Mouse (Mus musculus) midbrain, embryonic 11.5 days (tissue): ENCODE data around the gene H2afy2. TPM values are rescaled to one million over a fixed set of nuclear protein-coding genes. Genes with fewer than 3 reads are reported as not detected.

Experiments
- ATAC-seq: fragments of 200-750 bp; cut with Nextera tagmentation; 2 replicates; pipeline ENCODE4 v1.8.0; 2017; ENCODE audit warnings: moderate TSS enrichment, moderate library complexity; ENCODE audit not compliant: low FRiP score
- DNase-seq: peaks from one replicate; pipeline ENCODE4 v3.0.0; 2015; ENCODE audit warnings: low spot score; ENCODE audit errors: missing footprints
- H3K27ac ChIP-seq: fragments of 300-500 bp; sonication (generic); 2 replicates; pipeline ENCODE4 v1.5.1; 2014; ENCODE audit warnings: low read depth, low read length
- H3K27me3 ChIP-seq: fragments of 300-500 bp; sonication (generic); 2 replicates; pipeline ENCODE4 v1.6.1; 2014; ENCODE audit warnings: mild to moderate bottlenecking, low read length, moderate library complexity, mixed read lengths; ENCODE audit not compliant: control insufficient read depth, insufficient read depth
- H3K36me3 ChIP-seq: fragments of 300-500 bp; sonication (generic); 2 replicates; pipeline ENCODE4 v1.6.1; 2014; ENCODE audit warnings: mild to moderate bottlenecking, low read length, moderate library complexity, mixed read lengths; ENCODE audit not compliant: control insufficient read depth, insufficient read depth
- H3K4me1 ChIP-seq: fragments of 300-500 bp; sonication (generic); 2 replicates; pipeline ENCODE4 v1.6.1; 2014; ENCODE audit warnings: low read length; ENCODE audit not compliant: control insufficient read depth, insufficient read depth
- H3K4me2 ChIP-seq: fragments of 300-500 bp; sonication (generic); 2 replicates; pipeline ENCODE4 v1.6.1; 2014; ENCODE audit warnings: mild to moderate bottlenecking, moderate library complexity
- H3K4me3 ChIP-seq: fragments of 300-500 bp; sonication (generic); 2 replicates; pipeline ENCODE4 v1.5.1; 2014; ENCODE audit warnings: low read depth, low read length
- H3K9ac ChIP-seq: fragments of 300-500 bp; sonication (generic); 2 replicates; pipeline ENCODE4 v1.6.1; 2014; ENCODE audit warnings: low read length
- H3K9me3 ChIP-seq: fragments of 300-500 bp; sonication (generic); 2 replicates; pipeline ENCODE4 v1.6.1; 2016; ENCODE audit warnings: low read length; ENCODE audit not compliant: control insufficient read depth
- WGBS: fragments of 180-500 bp; shearing (Covaris S2); extraction: QIAGEN DNeasy Blood & Tissue Kit; methylation state at CpG from one replicate; pipeline ENCODE4 v1.1.7; 2014; 5-methylcytosine and 5-hydroxymethylcytosine counted together
- polyA plus RNA-seq: library from polyadenylated mRNA; unstranded; fragments of >200 nt; fragmentation: Nextera tagmentation; extraction: Ambion mirVana; gene quantifications from 2 replicates; pipeline ENCODE4 v1.2.1, GENCODE M21; 2014

The H2afy2 gene
- polyA plus RNA-seq, 1 experiment from 2014 or later = 272 TPM

- Histone ChIP-seq H3K27me3 (no peaks in the 10 kb centered on the region), H3K4me1 (peaks cover 15% of the 10 kb centered on the region), H3K36me3 (no peaks in the 10 kb centered on the region), H3K9me3 (no peaks in the 10 kb centered on the region), H3K27ac (no peak overlapping the region), H3K9ac (no peak overlapping the region), H3K4me2 (no peak overlapping the region), H3K4me3 (no peak overlapping the region)
- DNase-seq (no peak), ATAC-seq (no peak)
- 80% methylated on average over 8 of the region's 8 CpGs for WGBS
Observed at GRCm38 (mm10) chr10:61764689-61765088, 19.3 kb downstream of the H2afy2 start.

- Histone ChIP-seq H3K4me1 (peaks cover 2% of the 10 kb centered on the region; the same call in 1 of the 2 replicates), H3K27ac (no peak overlapping the region), H3K9ac (no peak overlapping the region), H3K4me3 (no peak overlapping the region), H3K9me3 (no peaks in the 10 kb centered on the region), H3K4me2 (no peak overlapping the region), H3K27me3 (no peaks in the 10 kb centered on the region), H3K36me3 (peaks cover 15% of the 10 kb centered on the region; the same call in 1 of the 2 replicates)
- ATAC-seq = no peak
- 80% methylated on average over 6 of the region's 6 CpGs for WGBS
- DNase-seq = no peak
Observed at GRCm38 (mm10) chr10:61759869-61760268, 24.1 kb downstream of the H2afy2 start.

GRCm38 (mm10) chr10:61758904-61759303 is 25.0 kb downstream of the H2afy2 start:
- Histone ChIP-seq H3K9ac (no peak overlapping the region), H3K4me1 (no peaks in the 10 kb centered on the region), H3K27me3 (no peaks in the 10 kb centered on the region), H3K4me3 (no peak overlapping the region), H3K36me3 (peaks cover 19% of the 10 kb centered on the region; the same call in 1 of the 2 replicates), H3K9me3 (no peaks in the 10 kb centered on the region), H3K4me2 (no peak overlapping the region), H3K27ac (no peak overlapping the region)
- DNase-seq (no peak), ATAC-seq (no peak)
- 90% methylated on average over 2 of the region's 2 CpGs for WGBS

- Histone ChIP-seq H3K27me3 (no peaks in the 10 kb centered on the region), H3K9me3 (no peaks in the 10 kb centered on the region), H3K27ac (no peak overlapping the region), H3K4me3 (no peak overlapping the region), H3K36me3 (peaks cover 31% of the 10 kb centered on the region), H3K4me1 (no peaks in the 10 kb centered on the region), H3K9ac (no peak overlapping the region), H3K4me2 (no peak overlapping the region)
- WGBS = 95% methylated on average over 14 of the region's 14 CpGs
- no peak for ATAC-seq
- no peak for DNase-seq
Observed at GRCm38 (mm10) chr10:61757022-61757421, 26.9 kb downstream of the H2afy2 start.

GRCm38 (mm10) chr10:61753071-61753470 is 30.9 kb downstream of the H2afy2 start:
- 96% methylated on average over 23 of the region's 23 CpGs for WGBS
- Histone ChIP-seq H3K4me1 (no peaks in the 10 kb centered on the region), H3K27me3 (no peaks in the 10 kb centered on the region), H3K27ac (no peak overlapping the region), H3K4me2 (no peak overlapping the region), H3K4me3 (no peak overlapping the region), H3K9ac (no peak overlapping the region), H3K9me3 (no peaks in the 10 kb centered on the region), H3K36me3 (peaks cover 55% of the 10 kb centered on the region)
- DNase-seq = no peak
- no peak for ATAC-seq

GRCm38 (mm10) chr10:61751534-61752219 is 32.3 kb downstream of the H2afy2 start:
- 87% methylated on average over 20 of the region's 20 CpGs for WGBS
- no peak for ATAC-seq
- H3K36me3 ChIP-seq = peaks cover 57% of the 10 kb centered on the region

GRCm38 (mm10) chr10:61750014-61750413 is 33.9 kb downstream of the H2afy2 start:
- H3K27me3 ChIP-seq = no peaks in the 10 kb centered on the region
- no peak for DNase-seq
- H3K4me2 ChIP-seq = no peak overlapping the region
- H3K9me3 ChIP-seq = peaks cover 4% of the 10 kb centered on the region; the same call in 1 of the 2 replicates
- H3K36me3 ChIP-seq = peaks cover 69% of the 10 kb centered on the region
- H3K4me3 ChIP-seq = no peak overlapping the region
- no peak for ATAC-seq
- WGBS = 90% methylated on average over 9 of the region's 9 CpGs
- H3K9ac ChIP-seq = no peak overlapping the region
- H3K27ac ChIP-seq = no peak overlapping the region
- H3K4me1 ChIP-seq = no peaks in the 10 kb centered on the region

More at GRCm38 (mm10) chr10:61751534-61752219, 32.3 kb downstream of the H2afy2 start:
- Histone ChIP-seq H3K4me3 (no peak overlapping the region), H3K4me1 (no peaks in the 10 kb centered on the region), H3K27ac (no peak overlapping the region), H3K9ac (no peak overlapping the region), H3K27me3 (no peaks in the 10 kb centered on the region), H3K4me2 (no peak overlapping the region), H3K9me3 (no peaks in the 10 kb centered on the region)
- DNase-seq = no peak

- peaks cover 70% of the 10 kb centered on the region for H3K36me3 ChIP-seq
Observed at GRCm38 (mm10) chr10:61747302-61747701, 36.6 kb downstream of the H2afy2 start.

GRCm38 (mm10) chr10:61745133-61745532 is 38.8 kb downstream of the H2afy2 start:
- no peak overlapping the region for H3K4me3 ChIP-seq
- no peak overlapping the region for H3K4me2 ChIP-seq
- H3K4me1 ChIP-seq = no peaks in the 10 kb centered on the region
- H3K9me3 ChIP-seq = peaks cover 4% of the 10 kb centered on the region; the same call in 1 of the 2 replicates
- DNase-seq (peak; percentile 93), ATAC-seq (no peak)
- 91% methylated on average over 4 of the region's 4 CpGs for WGBS
- H3K27me3 ChIP-seq = no peaks in the 10 kb centered on the region
- H3K9ac ChIP-seq = no peak overlapping the region
- no peak overlapping the region for H3K27ac ChIP-seq
- H3K36me3 ChIP-seq = peaks cover 70% of the 10 kb centered on the region

More at GRCm38 (mm10) chr10:61747302-61747701, 36.6 kb downstream of the H2afy2 start:
- Histone ChIP-seq H3K4me3 (no peak overlapping the region), H3K4me2 (no peak overlapping the region), H3K9ac (no peak overlapping the region), H3K27me3 (no peaks in the 10 kb centered on the region), H3K4me1 (no peaks in the 10 kb centered on the region), H3K27ac (no peak overlapping the region), H3K9me3 (peaks cover 4% of the 10 kb centered on the region; the same call in 1 of the 2 replicates)
- no peak for ATAC-seq
- 97% methylated on average over 13 of the region's 13 CpGs for WGBS
- DNase-seq = no peak
